Mouse (Mus musculus): ENCODE data around the gene Eif5a. TPM values are rescaled to one million over a fixed set of nuclear protein-coding genes. Genes with fewer than 3 reads are reported as not detected.
"Not testable (repeated sequence)": the region's sequence is repeated elsewhere in the genome, so short reads cannot be mapped to it uniquely, and the experiment has no call there.

The Eif5a gene
- total RNA-seq, 2 experiments from 2014 or later, result 890 to 1,453 TPM

DNA sequence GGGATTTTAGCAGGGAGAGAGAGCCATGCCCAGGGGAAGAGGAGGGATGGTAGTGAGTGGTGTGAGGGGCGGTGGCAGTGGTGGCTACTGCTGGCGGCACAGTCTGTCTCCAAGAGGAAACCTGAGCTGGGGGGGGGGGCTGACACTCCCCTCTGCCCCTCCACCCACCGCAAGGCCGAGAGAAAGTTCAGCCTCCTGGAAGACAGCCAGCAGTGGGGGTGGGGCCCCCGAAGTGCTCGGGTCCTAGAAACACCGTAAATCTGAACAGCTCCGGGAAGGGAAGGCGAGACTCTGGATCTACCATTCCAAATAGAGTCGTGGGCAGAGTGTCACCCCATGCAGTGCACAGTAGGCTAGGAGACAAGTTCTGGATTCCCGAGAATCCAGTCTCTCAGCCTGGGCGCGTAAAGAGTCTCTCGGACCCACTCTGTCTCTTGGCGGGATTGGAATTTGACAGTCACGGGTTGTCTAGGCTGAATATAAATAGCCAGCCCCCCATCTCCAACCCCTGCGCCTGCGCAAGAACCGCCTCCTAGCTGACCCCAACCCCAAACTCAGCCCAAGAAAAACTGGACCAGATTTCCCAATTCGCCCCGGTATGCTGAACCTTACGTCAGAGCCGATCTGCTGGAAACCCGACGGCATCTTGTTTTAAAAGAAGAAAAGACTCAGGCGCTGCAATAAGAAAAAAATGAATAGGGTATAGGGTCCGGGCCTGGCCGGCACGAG is 25.7 kb upstream of the Eif5a start:
- no peak for ATAC-seq (replicated peaks; ENCODE audit: poor library complexity, severe bottlenecking)

DNA sequence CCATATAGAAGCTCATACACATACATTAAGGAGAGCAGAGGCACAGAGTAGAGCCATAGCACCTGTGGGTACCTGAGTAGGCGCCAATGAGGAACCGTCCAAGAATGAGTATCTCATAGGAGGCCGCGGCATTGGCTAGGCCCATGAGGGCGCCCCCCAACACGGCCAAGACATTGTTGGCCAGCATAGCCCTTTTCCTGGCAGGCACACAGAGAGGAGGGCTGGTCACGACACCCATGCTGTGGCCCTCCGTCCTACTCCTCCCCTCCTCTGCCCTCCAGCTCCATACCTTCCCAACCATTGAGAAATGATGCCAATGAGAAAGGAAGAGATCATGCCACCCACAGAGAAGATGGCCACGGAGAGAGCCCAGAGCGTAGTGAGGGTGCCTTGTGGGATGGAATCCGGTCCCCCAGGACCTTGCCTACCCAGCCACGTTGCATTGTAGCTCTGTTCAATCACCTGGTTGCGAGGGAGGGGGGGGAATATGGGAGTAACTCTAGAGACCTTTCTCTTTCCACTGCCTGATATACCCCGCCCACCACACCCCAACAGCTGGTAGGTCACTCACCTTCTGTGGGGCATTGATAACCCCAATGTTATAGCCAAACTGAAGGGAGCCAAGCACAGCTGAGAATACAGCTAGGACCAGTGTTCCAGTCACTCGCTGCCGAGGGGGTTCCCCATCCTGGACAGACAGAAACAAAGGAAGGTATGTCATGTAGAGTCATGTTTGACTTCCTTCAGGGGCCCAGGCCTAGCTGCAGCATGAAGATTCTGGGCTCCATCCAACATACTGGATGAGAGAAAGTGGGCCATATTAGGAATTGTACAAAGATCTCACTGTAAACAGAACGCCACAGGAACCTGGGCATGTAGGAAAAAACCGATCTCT is 24.5 kb upstream of the Eif5a start:
- ATAC-seq (replicated peaks; ENCODE audit: poor library complexity, severe bottlenecking), result no peak

DNA sequence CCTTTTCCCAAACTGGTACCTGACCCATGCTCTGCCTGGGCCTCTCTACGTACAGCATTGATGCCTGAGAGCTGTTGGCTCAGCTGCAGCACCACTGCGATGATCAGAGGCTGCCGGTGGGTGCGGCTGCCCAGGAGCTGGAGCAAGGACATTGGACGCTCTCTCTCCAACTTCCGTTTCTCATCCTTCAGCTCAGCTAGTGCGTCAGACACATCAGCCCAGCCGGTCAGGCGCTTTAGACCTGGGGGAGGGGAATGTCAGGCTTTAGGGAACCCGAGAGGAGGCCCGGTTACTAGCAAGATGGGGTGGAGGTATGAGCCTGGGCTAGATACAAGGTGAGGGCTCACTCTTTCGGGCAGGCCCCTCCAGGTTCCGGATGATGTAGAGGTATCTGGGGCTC is 23.5 kb upstream of the Eif5a start:
- no peak for ATAC-seq (replicated peaks; ENCODE audit: poor library complexity, severe bottlenecking)

DNA sequence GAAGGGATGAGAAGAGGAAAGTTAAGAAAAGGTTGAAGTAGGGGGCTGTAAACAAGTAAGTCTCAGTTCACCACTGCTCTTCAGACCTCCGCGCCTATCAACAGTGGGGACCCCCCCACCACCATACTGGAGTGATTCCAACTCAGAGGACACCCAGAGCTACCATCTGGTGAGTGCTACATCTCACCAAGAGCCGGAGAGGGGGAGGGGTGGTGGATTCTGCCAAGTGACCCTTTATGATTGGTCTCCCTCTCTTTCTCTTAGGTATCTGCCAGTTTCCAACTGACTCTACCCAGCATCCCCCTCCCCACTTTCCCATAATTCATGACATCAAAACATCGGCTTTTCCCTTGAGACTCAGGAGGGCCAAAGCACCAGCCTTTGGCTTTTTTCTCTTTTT is 19.2 kb upstream of the Eif5a start:
- ATAC-seq (replicated peaks; ENCODE audit: poor library complexity, severe bottlenecking), result no peak

DNA sequence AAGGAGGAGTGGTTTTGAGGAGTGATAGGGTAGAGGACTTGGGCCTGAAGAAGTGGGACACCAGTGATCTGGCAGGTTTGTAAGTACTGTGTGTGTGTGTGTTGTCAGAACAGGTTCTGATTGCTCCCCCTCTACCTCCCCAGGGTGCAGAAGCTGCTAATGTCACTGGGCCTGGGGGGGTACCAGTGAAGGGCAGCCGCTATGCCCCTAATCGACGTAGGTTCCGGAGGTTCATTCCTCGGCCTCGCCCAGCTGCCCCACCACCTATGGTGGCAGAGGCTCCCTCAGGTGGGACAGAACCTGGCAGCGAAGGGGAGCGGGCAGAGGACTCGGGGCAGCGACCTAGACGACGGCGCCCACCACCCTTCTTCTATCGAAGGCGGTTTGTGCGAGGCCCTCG is 18.0 kb upstream of the Eif5a start:
- no peak for ATAC-seq (replicated peaks; ENCODE audit: poor library complexity, severe bottlenecking)

GRCm38 (mm10) chr11:69939181-69939580 is 17.4 kb upstream of the Eif5a start:
- ATAC-seq (replicated peaks; ENCODE audit: poor library complexity, severe bottlenecking), result no peak

- ATAC-seq (replicated peaks; ENCODE audit: poor library complexity, severe bottlenecking), result no peak
Observed at GRCm38 (mm10) chr11:69938401-69938979, 16.7 kb upstream of the Eif5a start.

DNA sequence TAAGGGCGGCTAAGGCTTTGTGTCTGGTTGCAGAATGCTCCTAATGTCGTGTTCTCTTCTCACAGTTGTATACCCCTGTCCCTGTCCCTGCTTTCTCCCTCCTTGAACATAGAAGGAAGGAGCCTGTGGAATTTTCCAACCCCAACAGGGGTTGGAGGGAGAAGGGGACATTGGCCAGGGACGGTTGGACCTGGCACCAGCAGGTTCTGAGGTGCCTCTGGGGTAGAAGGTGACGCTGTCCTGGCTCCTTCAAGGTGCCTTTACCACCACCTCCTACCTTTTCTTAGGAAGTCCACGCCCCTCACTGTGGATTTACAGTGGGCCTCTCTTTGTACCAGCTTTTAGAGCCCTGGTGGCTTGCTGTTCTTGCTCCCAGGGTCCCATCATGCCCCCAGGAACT is 16.1 kb upstream of the Eif5a start:
- ATAC-seq (replicated peaks; ENCODE audit: poor library complexity, severe bottlenecking), result no peak

DNA sequence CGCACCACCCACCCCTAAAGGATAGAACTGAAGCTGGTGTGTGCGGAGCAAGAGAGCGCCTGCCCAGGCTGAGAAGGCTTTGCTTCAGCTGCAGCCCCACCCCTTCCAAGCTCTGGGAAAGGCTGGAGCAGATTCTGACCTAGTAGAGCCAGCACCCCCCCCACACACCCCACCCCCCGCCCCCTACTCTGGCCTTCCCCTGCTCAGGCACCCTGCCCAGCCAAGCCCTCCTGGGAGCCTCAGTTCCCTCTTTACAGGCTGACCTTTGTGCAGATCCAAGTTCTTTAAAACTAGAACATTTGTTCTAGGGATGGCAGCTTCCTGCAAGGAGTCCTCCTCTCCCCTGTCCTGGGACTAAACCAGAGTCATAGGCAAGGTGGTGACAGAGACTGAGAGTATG is 15.6 kb upstream of the Eif5a start:
- ATAC-seq (replicated peaks; ENCODE audit: poor library complexity, severe bottlenecking), result no peak

DNA sequence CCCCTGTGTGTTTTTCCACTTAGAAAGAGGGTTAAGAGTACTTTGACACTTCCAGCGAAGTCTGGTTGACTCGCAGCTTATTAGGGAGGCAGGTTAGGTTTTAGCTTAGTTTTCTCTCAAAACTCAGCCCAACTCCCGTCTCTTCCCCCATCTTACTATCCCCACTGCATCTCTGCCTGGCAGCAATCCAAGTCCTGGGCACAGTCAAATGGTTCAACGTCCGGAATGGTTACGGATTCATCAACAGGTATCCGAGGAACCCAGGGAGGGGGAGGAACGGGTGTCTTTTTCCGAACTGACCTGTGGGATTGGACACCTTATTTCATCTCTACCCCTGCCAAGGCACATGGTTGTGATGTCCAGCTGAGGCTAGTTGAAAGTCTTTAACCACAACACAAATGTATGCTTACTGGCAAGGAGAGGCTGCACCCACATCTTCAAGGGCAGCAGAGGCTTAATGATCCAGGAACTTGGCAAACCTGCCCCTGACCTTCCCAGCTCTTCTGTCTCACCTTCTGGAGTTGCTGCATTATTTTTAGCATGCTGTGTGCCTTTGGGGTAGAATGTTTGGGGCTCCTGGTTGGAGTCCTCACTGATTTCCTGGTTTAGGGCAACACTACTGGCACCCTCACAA is 15.1 kb upstream of the Eif5a start:
- ATAC-seq (replicated peaks; ENCODE audit: poor library complexity, severe bottlenecking), result no peak

DNA sequence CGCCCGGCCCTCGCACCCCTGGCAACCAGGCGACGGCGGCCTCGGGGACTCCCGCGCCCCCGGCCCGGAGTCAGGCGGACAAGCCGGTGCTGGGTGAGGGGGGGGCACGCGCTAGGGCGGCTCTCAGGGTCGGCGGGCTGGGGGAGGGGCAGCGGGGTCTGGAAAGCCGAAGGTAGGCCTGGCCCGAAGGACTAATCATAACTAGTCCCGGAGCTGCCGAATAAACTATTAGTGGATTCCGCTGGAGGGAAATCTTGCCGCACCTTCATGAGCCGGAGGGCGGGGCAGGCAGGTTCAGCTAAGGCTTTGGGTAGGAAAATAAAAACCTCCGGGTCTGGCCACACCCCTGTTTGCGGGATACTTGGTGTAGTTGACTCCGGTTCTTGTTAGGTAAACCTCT is 14.4 kb upstream of the Eif5a start:
- no peak for ATAC-seq (replicated peaks; ENCODE audit: poor library complexity, severe bottlenecking)

- peak; percentile 40 for ATAC-seq (replicated peaks; ENCODE audit: poor library complexity, severe bottlenecking)
Observed at GRCm38 (mm10) chr11:69935137-69935879, 13.6 kb upstream of the Eif5a start, which contains the start of gene Ybx2. Ybx2 (plus strand) TSS chr11:69935796.

GRCm38 (mm10) chr11:69934681-69935080 is 12.9 kb upstream of the Eif5a start:
- ATAC-seq (replicated peaks; ENCODE audit: poor library complexity, severe bottlenecking), result no peak

DNA sequence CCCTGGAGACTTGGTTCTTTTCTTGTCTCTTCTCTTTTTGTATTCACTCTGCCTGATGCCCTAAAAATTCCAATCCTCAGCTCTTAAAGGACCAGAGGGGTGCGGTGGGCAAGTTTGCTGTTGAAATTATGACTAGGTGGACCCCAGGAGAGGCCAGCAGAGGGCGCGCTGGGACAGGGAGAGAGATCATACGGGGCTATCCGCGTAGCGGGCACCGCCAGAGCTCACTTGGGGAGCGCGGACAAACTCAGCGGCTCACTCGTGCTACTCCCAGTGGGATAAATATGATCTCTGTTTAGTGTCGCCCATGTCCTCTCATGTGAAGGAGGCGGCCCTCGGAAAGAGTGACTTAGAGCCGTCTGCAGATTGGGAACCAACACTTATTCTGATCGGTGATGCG is 12.4 kb upstream of the Eif5a start:
- peak; percentile 57 for ATAC-seq (replicated peaks; ENCODE audit: poor library complexity, severe bottlenecking)

GRCm38 (mm10) chr11:69933066-69933465 is 11.3 kb upstream of the Eif5a start:
- no peak for ATAC-seq (replicated peaks; ENCODE audit: poor library complexity, severe bottlenecking)

DNA sequence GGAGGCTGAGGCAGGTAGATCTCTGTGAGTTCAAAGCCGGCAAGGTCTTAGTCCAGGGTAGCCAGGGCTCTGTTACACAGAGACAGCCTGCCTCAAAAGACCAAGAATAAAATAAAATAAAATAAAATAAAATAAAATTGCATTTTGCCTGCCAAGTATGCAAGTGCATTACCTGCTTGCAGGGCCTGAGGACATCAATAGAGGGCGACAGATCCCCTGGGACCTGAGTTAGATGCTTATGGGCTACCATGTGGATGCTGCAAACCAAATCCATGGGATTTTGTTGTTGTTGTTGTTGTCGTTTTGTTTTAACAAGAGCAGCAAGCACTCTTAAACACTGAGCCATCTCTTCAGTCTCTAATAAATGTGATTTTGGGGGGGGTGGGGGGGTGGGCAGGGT is 10.5 kb upstream of the Eif5a start:
- ATAC-seq (replicated peaks; ENCODE audit: poor library complexity, severe bottlenecking), result no peak

DNA sequence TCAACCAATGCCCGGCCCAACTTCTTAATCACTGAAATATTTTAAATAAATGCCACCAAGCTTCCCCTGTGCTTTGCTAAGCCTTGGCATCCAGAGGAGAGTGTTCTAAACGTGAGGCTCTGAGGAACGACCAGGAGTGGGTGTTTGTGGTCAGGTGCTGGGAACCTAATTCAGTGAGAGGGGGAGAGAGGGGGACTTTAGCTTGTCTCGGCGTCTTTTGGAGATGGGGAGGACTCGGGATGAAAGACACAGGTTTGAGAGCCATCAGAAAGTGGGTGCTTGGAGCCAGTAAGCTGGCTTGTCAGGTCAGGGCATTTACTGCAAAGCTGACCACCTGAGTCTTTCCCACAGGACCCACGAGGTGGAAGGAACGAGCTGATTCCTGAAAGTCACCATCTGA is 10.0 kb upstream of the Eif5a start:
- ATAC-seq (replicated peaks; ENCODE audit: poor library complexity, severe bottlenecking), result no peak

GRCm38 (mm10) chr11:69930967-69931537 is 9.3 kb upstream of the Eif5a start:
- ATAC-seq (replicated peaks; ENCODE audit: poor library complexity, severe bottlenecking), result peak; percentile 93

DNA sequence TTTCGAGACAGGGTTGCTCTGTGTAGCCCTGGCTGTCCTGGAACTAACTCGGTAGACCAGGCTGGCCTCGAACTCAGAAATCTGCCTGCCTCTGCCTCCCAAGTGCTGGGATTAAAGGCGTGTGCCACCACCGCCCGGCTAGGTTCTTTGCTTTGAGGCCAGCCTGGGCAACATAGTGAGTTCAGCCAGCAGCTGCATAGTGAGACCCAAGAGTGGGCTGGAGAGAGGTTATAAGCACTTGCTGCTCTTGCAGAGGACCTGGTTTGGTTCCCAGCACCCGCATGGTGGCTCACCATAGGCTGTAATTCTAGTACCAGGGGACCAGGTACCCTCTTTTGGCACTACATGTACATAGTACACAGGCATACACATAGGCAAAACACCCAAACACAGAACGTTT is 8.4 kb upstream of the Eif5a start:
- ATAC-seq (replicated peaks; ENCODE audit: poor library complexity, severe bottlenecking), result not testable (repeated sequence)

GRCm38 (mm10) chr11:69929712-69930111 is 8.0 kb upstream of the Eif5a start:
- ATAC-seq (replicated peaks; ENCODE audit: poor library complexity, severe bottlenecking), result no peak
